Mouse (Mus musculus): ENCODE data around the gene Acap2. TPM values are rescaled to one million over a fixed set of nuclear protein-coding genes. Genes with fewer than 3 reads are reported as not detected.

The Acap2 gene
- total RNA-seq, 1 experiment from 2014 or later, result 107 TPM

DNA sequence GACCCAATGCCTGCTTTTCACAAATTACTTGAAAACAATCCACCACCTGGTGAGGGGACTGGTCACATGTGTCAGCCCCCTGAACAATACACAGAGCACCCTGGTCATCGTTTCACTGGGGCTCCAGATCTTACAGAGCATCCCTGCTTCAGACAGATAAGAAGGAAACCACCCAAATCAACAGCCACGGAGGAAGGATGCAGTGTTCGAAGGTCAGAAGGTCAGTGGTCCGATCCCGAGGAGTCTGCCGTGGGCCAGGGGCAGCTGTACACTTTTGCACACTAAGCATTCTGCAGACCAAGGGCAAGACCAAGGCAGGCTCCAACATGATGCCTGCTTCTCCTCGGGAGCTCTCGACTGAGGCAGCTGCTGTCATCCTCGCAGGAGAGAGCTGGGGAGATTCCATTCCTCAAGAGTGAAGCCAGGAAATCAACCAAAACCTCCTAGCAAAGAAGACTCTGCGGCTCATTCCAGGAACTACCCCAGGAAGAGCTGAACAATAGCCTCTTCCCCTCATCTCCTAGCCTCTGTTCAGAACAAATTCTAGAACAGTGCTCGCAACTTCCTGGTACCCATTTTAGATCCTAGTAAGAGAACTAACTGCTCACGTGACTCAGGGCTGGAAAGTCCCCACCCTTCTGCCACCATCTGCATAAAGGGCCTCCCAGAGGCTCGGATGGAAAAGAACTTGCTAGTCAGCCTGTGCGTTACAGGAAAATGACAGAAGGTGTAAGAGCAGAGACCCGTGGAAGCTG is 134.5 kb downstream of the Acap2 start:
- ATAC-seq (replicated peaks; ENCODE audit: insufficient number of reproducible peaks, low FRiP score, low TSS enrichment, poor library complexity, severe bottlenecking), result peak; percentile 65

GRCm38 (mm10) chr16:31064782-31065181 is 136.3 kb downstream of the Acap2 start:
- ATAC-seq (replicated peaks; ENCODE audit: insufficient number of reproducible peaks, low FRiP score, low TSS enrichment, poor library complexity, severe bottlenecking), result 0 out of 2 replicates have a peak, but pooled peaks have one; percentile 10

DNA sequence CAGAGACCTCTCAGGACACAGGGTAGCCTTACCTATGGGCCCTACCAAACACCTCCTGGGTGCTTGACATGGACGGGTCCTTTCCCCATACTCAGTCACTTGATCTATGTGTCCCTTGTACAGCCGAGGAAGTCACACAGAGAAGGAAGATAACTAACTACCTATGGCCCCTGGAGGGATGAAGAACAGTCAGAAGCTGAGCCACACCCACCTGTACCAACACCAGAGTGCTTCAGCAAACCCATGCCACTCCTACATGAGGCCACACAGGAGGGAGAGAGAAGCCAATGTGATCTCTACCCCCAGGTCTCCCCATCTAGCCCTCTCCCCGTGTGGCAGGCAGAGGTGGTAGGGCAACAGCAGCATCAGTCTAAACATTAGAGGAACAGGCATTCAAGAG is 138.1 kb downstream of the Acap2 start:
- ATAC-seq (replicated peaks; ENCODE audit: insufficient number of reproducible peaks, low FRiP score, low TSS enrichment, poor library complexity, severe bottlenecking), result no peak

GRCm38 (mm10) chr16:31061246-31061880 is 139.7 kb downstream of the Acap2 start:
- no peak for ATAC-seq (replicated peaks; ENCODE audit: insufficient number of reproducible peaks, low FRiP score, low TSS enrichment, poor library complexity, severe bottlenecking)

- no peak for ATAC-seq (replicated peaks; ENCODE audit: insufficient number of reproducible peaks, low FRiP score, low TSS enrichment, poor library complexity, severe bottlenecking)
Measured at GRCm38 (mm10) chr16:31060714-31061113, 140.3 kb downstream of the Acap2 start.

DNA sequence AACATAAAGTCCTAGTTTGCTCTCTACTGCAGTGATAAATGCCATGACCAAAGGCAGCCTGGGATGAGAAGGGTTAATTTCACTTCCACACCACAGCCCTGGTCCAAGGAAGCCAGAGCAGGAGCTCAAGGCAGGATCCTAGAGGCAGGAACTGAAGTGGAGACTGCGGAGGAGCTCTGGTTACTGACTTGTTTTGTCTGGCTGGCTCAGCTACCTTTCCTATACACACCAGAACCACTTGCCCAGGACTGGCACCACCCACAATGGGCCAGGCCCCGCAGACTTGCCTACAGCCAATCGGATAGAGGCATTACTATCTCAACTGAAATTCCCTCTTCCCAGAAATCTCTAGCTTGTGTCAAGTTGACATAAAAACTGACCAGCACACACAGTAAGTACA is 140.8 kb downstream of the Acap2 start:
- no peak for ATAC-seq (replicated peaks; ENCODE audit: insufficient number of reproducible peaks, low FRiP score, low TSS enrichment, poor library complexity, severe bottlenecking)

DNA sequence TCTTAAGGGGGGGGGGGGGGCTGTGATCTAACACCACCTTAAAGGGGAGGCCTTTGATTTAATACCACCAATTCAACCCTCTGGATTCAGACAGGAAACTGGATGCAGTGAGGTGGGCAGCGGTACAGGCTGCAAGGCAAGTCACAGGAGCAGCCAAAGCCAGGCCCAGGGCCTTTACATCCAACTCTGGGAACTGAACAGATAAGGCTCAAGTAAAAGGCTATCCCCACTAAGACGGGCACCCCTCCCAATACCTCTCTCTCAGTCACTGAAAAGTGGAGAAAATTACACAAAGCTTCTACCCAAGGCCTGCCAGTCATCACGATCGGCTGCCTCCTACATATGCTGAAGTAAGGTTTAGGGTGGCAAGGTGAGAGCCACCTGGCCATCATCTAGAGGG is 141.3 kb downstream of the Acap2 start:
- no peak for ATAC-seq (replicated peaks; ENCODE audit: insufficient number of reproducible peaks, low FRiP score, low TSS enrichment, poor library complexity, severe bottlenecking)

GRCm38 (mm10) chr16:31052812-31053211 is 148.2 kb downstream of the Acap2 start:
- ATAC-seq (replicated peaks; ENCODE audit: insufficient number of reproducible peaks, low FRiP score, low TSS enrichment, poor library complexity, severe bottlenecking), result no peak

- ATAC-seq (replicated peaks; ENCODE audit: insufficient number of reproducible peaks, low FRiP score, low TSS enrichment, poor library complexity, severe bottlenecking), result no peak
Measured at GRCm38 (mm10) chr16:31052177-31052726, 148.8 kb downstream of the Acap2 start.

GRCm38 (mm10) chr16:31050701-31051100 is 150.3 kb downstream of the Acap2 start:
- no peak for ATAC-seq (replicated peaks; ENCODE audit: insufficient number of reproducible peaks, low FRiP score, low TSS enrichment, poor library complexity, severe bottlenecking)

DNA sequence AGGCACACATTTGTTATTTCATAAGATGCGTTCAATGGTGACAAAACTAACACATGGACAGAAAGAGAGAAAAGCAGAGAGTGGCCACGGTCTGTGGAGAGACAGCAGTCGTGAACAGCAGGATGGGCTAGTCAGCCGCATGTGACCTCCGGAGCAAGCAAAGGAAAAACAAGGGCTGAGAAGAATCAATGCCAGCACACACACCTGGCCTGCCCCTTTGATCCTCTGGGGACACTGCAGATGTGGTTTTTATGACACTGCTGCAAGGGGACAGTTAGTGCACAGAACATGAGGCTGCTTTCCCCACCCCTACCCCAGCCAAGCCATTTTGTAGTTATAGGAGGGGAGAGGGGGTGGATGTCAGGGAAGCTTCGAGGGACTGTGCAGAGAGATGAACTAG is 152.9 kb downstream of the Acap2 start:
- no peak for ATAC-seq (replicated peaks; ENCODE audit: insufficient number of reproducible peaks, low FRiP score, low TSS enrichment, poor library complexity, severe bottlenecking)

- ATAC-seq (replicated peaks; ENCODE audit: insufficient number of reproducible peaks, low FRiP score, low TSS enrichment, poor library complexity, severe bottlenecking), result no peak
Measured at GRCm38 (mm10) chr16:31047186-31047898, 153.7 kb downstream of the Acap2 start.

DNA sequence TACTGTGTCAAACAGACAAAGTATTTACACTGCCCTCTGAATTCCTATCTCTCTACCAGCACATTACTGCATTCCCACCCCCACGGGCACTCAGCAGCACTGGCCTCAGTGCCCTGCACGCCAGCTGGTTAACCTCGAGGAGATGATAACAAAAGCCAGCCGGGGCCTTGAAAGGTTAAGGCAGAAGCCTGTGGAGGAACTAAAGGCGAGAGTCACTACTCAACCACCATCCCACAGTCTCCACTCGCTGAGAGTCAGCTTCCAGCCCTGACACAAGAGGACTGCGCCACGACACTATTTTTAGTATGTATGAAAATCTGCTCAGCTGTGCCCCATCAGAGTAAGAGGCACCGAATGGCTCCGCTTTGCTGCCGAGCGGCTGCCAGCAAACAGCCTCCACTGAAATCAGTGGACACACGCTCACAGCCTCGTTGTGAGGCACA is 154.8 kb downstream of the Acap2 start:
- no peak for ATAC-seq (replicated peaks; ENCODE audit: insufficient number of reproducible peaks, low FRiP score, low TSS enrichment, poor library complexity, severe bottlenecking)

- no peak for ATAC-seq (replicated peaks; ENCODE audit: insufficient number of reproducible peaks, low FRiP score, low TSS enrichment, poor library complexity, severe bottlenecking)
Measured at GRCm38 (mm10) chr16:31045211-31045610, 155.8 kb downstream of the Acap2 start.

GRCm38 (mm10) chr16:31043136-31043535 is 157.9 kb downstream of the Acap2 start:
- ATAC-seq (replicated peaks; ENCODE audit: insufficient number of reproducible peaks, low FRiP score, low TSS enrichment, poor library complexity, severe bottlenecking), result no peak

Other genes with a start within 250 kb of the Acap2 start
- gene Xxylt1, start 119.8 kb downstream of the Acap2 start, total RNA-seq (2017), result 2.2 to 8.6 TPM (median 4.5 TPM) in 3 replicates
- gene Ppp1r2, start 74.0 kb upstream of the Acap2 start, total RNA-seq (2017), result 79.6 to 110 TPM (median 91.3 TPM) in 3 replicates
- gene Apod, start 113.6 kb upstream of the Acap2 start, total RNA-seq (2017), result not detected in 3 replicates
- 0.68 to 3.1 TPM (median 1.2 TPM) in 3 replicates for gene Bdh1, start 221.0 kb upstream of the Acap2 start, total RNA-seq (2017)